Comparison of ENCODE assay signal across 17 mouse cellular contexts in the genomic region with DNA sequence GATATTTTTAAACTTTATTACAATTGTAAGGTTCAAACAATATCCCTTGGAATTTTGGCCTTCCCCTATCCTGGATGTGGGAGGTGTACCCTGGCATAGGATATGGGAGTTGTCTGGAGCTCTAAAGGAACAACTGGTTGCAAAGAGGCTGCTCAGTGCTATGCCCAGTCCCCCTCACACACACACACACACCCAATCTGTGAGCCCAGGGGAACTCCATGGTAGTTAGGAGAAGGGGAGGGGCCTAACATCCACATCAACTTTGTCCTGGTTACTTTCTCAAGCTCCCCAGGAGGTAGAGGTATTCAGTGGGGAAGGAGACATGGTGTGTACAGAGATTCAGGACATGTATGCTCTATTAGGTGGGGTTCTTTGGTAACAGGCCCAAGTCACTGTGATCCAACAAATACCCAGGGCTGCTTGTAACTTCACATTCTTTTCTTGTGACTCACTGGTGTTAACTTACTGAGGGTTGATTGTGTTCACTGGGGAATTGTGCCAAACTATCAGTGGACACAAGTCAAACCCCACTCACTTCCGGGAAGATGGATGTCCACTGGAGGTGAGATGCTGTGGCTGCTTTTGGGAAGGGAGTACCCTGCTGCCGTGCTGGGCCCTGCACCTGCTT. TPM values are rescaled to one million over a fixed set of nuclear protein-coding genes. Genes with fewer than 3 reads are reported as not detected.
DNase-seq lines count a peak whose midpoint lies in the region; ATAC-seq and TF ChIP-seq lines count a peak whose summit lies in the region.
"Had no signal": no experiment of that assay in that cellular context is flagged by ENCODE, and none has a peak within 500 bp of the region (broad histone marks: within the 10 kb centered on the region; RNA-seq: fewer than 3 reads in every experiment).

No protein-coding gene starts in this region.

- DNase-seq in heart, adult 18-20 months: no peak
- DNase-seq in liver, embryonic 13.5 days: peak; percentile 32
- no peak for DNase-seq in spleen, postnatal 36 days (ENCODE audit: low spot score in 2 of 2)
- no peak for DNase-seq in urinary bladder, postnatal 10 days (ENCODE audit: low spot score)
- no peak for DNase-seq in cerebellum, adult 2 months
- DNase-seq: cerebellum, adult 18-20 months; kidney, postnatal 25 days; right cerebral cortex, adult 18-20 months; thymus, adult 2 months had no signal

- H3K36me3 ChIP-seq in heart, embryonic 11.5 days (ENCODE audit: control insufficient read depth, insufficient read depth, low read length): no peaks in the 10 kb centered on the region
- H3K36me3 ChIP-seq in megakaryocyte, embryonic 14.5 days (replicated peaks; ENCODE audit: low read length): no peaks in the 10 kb centered on the region
- H3K36me3 ChIP-seq in liver, embryonic 13.5 days: no peaks in the 10 kb centered on the region
- H3K36me3 ChIP-seq: forebrain, embryonic 10.5 days; G1E; heart, embryonic 15.5 days; limb, embryonic 15.5 days had no signal

- no peaks in the 10 kb centered on the region for H3K27me3 ChIP-seq in heart, embryonic 11.5 days (ENCODE audit: control insufficient read depth, insufficient read depth, low read length)
- H3K27me3 ChIP-seq in megakaryocyte, embryonic 14.5 days (replicated peaks): peaks cover 2% of the 10 kb centered on the region
- no peaks in the 10 kb centered on the region for H3K27me3 ChIP-seq in liver, embryonic 13.5 days
- no peaks in the 10 kb centered on the region for H3K27me3 ChIP-seq in cerebellum, adult 2 months (ENCODE audit: control insufficient read depth, insufficient read depth, low read length)
- H3K27me3 ChIP-seq: heart, embryonic 15.5 days; limb, embryonic 15.5 days had no signal

- no peaks in the 10 kb centered on the region for H3K9me3 ChIP-seq in heart, embryonic 11.5 days (replicated peaks; ENCODE audit: control insufficient read depth, low read length)
- no peaks in the 10 kb centered on the region for H3K9me3 ChIP-seq in megakaryocyte, embryonic 14.5 days
- H3K9me3 ChIP-seq in liver, embryonic 13.5 days (replicated peaks): no peaks in the 10 kb centered on the region
- H3K9me3 ChIP-seq: forebrain, embryonic 10.5 days; G1E; heart, embryonic 15.5 days; limb, embryonic 15.5 days had no signal

- peak overlapping the region; percentile 69 for H3K27ac ChIP-seq in heart, embryonic 11.5 days (ENCODE audit: low read depth, low read length)
- H3K27ac ChIP-seq in liver, embryonic 13.5 days: peak overlapping the region; percentile 91
- H3K27ac ChIP-seq in cerebellum, adult 2 months (ENCODE audit: insufficient read depth, low read length): no peak overlapping the region
- H3K27ac ChIP-seq: heart, embryonic 15.5 days; limb, embryonic 15.5 days had no signal

- H3K4me1 ChIP-seq in heart, embryonic 11.5 days (ENCODE audit: control insufficient read depth, insufficient read depth, low read length): peaks cover 23% of the 10 kb centered on the region
- peaks cover 73% of the 10 kb centered on the region for H3K4me1 ChIP-seq in megakaryocyte, embryonic 14.5 days
- H3K4me1 ChIP-seq in liver, embryonic 13.5 days (replicated peaks): peaks cover 63% of the 10 kb centered on the region
- no peaks in the 10 kb centered on the region; the same call in none of the 2 replicates for H3K4me1 ChIP-seq in cerebellum, adult 2 months (ENCODE audit: control insufficient read depth, insufficient read depth, low read length)
- H3K4me1 ChIP-seq: forebrain, embryonic 10.5 days had no signal

- TF ChIP-seq POLR2A in cerebellum, adult 2 months (IDR thresholded peaks at IDR 0.05; ENCODE audit: borderline replicate concordance, insufficient read depth, low read length): no peak

- peak overlapping the region; percentile 22; the same call in 1 of the 2 replicates for H3K9ac ChIP-seq in heart, embryonic 11.5 days (ENCODE audit: low read depth, low read length)
- H3K9ac ChIP-seq in liver, embryonic 13.5 days: peak overlapping the region; percentile 44; the same call in 1 of the 2 replicates
- H3K9ac ChIP-seq: heart, embryonic 15.5 days; limb, embryonic 15.5 days had no signal

- peak; percentile 55 for ATAC-seq in heart, embryonic 11.5 days (replicated peaks; ENCODE audit: insufficient number of reproducible peaks, low FRiP score, low TSS enrichment)
- ATAC-seq in megakaryocyte, adult 5-6 weeks (ENCODE audit: poor library complexity, severe bottlenecking): no peak
- ATAC-seq in liver, embryonic 13.5 days (ENCODE audit: low read depth): peak; percentile 69
- ATAC-seq: activated CD4-positive, CD25-positive, alpha-beta regulatory T cell, adult 4 months had no signal

- no peak overlapping the region for H3K4me3 ChIP-seq in heart, embryonic 11.5 days (ENCODE audit: low read depth, low read length)
- peak overlapping the region; percentile 21 for H3K4me3 ChIP-seq in megakaryocyte, embryonic 14.5 days (replicated peaks)
- no peak overlapping the region for H3K4me3 ChIP-seq in liver, embryonic 13.5 days (replicated peaks)
- H3K4me3 ChIP-seq in cerebellum, adult 2 months (replicated peaks; ENCODE audit: insufficient read depth, low read depth, low read length): no peak overlapping the region
- H3K4me3 ChIP-seq: forebrain, embryonic 10.5 days; heart, embryonic 15.5 days; limb, embryonic 15.5 days had no signal

- no peak for TF ChIP-seq CTCF in cerebellum, adult 2 months (IDR thresholded peaks at IDR 0.05; ENCODE audit: borderline replicate concordance, insufficient read depth, low read depth, low read length)

- H3K4me2 ChIP-seq in heart, embryonic 11.5 days: no peak overlapping the region
- peak overlapping the region; percentile 50 for H3K4me2 ChIP-seq in liver, embryonic 13.5 days
- H3K4me2 ChIP-seq: heart, embryonic 15.5 days; limb, embryonic 15.5 days had no signal

- WGBS in heart, embryonic 11.5 days (ENCODE audit: insufficient replicate concordance): 56% methylated on average over 2 of the region's 2 CpGs
- WGBS in liver, embryonic 13.5 days (ENCODE audit: insufficient replicate concordance): 74% methylated on average over 2 of the region's 2 CpGs
- WGBS in cerebellum, adult 2 months: 35% methylated on average over 2 of the region's 2 CpGs

RNA-seq across cellular contexts. Expression of gene Acer3, which starts 9.5 kb away (rescaled TPM):
- 23.8 and 26.0 TPM in 2 replicates for polyA plus RNA-seq in heart, embryonic 11.5 days (2014; fragmentation: Nextera tagmentation; extraction: Ambion mirVana)
- total RNA-seq in heart, adult 18-20 months (2021): 10 to 100 TPM; 10.1 to 11.7 TPM
- 1.2 TPM in 1 of 2 replicates, not detected in the other for polyA plus RNA-seq in megakaryocyte, embryonic 14.5 days (2012; ENCODE audit: insufficient read depth, low replicate concordance)
- total RNA-seq in megakaryocyte, adult 5-6 weeks (2015): 98.2 and 107 TPM in 2 replicates
- total RNA-seq in megakaryocyte, adult 5-6 weeks (2017): 84.2 and 85.4 TPM in 2 replicates
- 24.4 and 28.9 TPM in 2 replicates for polyA plus RNA-seq in liver, embryonic 13.5 days (2015; fragmentation: Nextera tagmentation; extraction: Ambion mirVana)
- 11.5 and 11.8 TPM in 2 replicates for polyA plus RNA-seq in cerebellum, adult 2 months (2012; rRNA removed)

RNA-seq across cellular contexts. Expression of gene Tsku, which starts 30.6 kb away (rescaled TPM):
- polyA plus RNA-seq in heart, embryonic 11.5 days (2014; fragmentation: Nextera tagmentation; extraction: Ambion mirVana): 6.4 and 6.8 TPM in 2 replicates
- 1 to 10 TPM; 2.3 TPM for total RNA-seq in heart, adult 18-20 months (2021)
- 1.2 TPM in 1 of 2 replicates, not detected in the other for polyA plus RNA-seq in megakaryocyte, embryonic 14.5 days (2012; ENCODE audit: insufficient read depth, low replicate concordance)
- not detected in 2 replicates for total RNA-seq in megakaryocyte, adult 5-6 weeks (2015)
- 0.07 and 0.37 TPM in 2 replicates for total RNA-seq in megakaryocyte, adult 5-6 weeks (2017)
- polyA plus RNA-seq in liver, embryonic 13.5 days (2015; fragmentation: Nextera tagmentation; extraction: Ambion mirVana): 1.1 and 1.8 TPM in 2 replicates
- 1.7 and 1.9 TPM in 2 replicates for polyA plus RNA-seq in cerebellum, adult 2 months (2012; rRNA removed)
- total RNA-seq: G1E had no signal
- polyA plus RNA-seq: activated CD4-positive, CD25-positive, alpha-beta regulatory T cell, adult 4 months; G1E had no signal
